Mouse (Mus musculus) erythroblast, adult 5-6 weeks (primary cell): ENCODE data around the gene Ugt1a5. TPM values are rescaled to one million over a fixed set of nuclear protein-coding genes. Genes with fewer than 3 reads are reported as not detected.

Experiments used
- ATAC-seq: replicated peaks from 2 replicates; pipeline ENCODE4 v1.8.0; 2016; ENCODE audit warnings: moderate number of reproducible peaks, mild to moderate bottlenecking, moderate TSS enrichment, inconsistent platforms; ENCODE audit not compliant: poor library complexity, low FRiP score, severe bottlenecking
- total RNA-seq, 2 experiments: library from RNA; stranded (forward) in 1 of 2; stranded (reverse) in 1 of 2; fragments of 150-400 nt in 1 of 2; fragments of 200-764, 138-1000 nt in 1 of 2; gene quantifications; 2 replicates each; pipeline versions ENCODE4 v1.2.3 to v1.2.4; 2015 to 2017; ENCODE audit warnings: low replicate concordance in 2 of 2

Ugt1a5 gene
- total RNA-seq, 2 experiments from 2014 or later, result not detected

GRCm38 (mm10) chr1:88256886-88257663, 91.3 kb downstream of the Ugt1a5 start:
- ATAC-seq, result no peak

GRCm38 (mm10) chr1:88257681-88258080, 91.9 kb downstream of the Ugt1a5 start:
- no peak for ATAC-seq

- no peak for ATAC-seq
These were observed 92.5 kb downstream of the Ugt1a5 start for GRCm38 (mm10) chr1:88258361-88258760.

GRCm38 (mm10) chr1:88258881-88259642, 93.2 kb downstream of the Ugt1a5 start:
- no peak for ATAC-seq

- ATAC-seq, result no peak
These were observed 93.8 kb downstream of the Ugt1a5 start for GRCm38 (mm10) chr1:88259643-88260024.

GRCm38 (mm10) chr1:88260114-88260513, 94.3 kb downstream of the Ugt1a5 start:
- no peak for ATAC-seq

- no peak for ATAC-seq
These were observed 95.0 kb downstream of the Ugt1a5 start for GRCm38 (mm10) chr1:88260604-88261377.

- ATAC-seq, result no peak
These were observed 95.9 kb downstream of the Ugt1a5 start for GRCm38 (mm10) chr1:88261706-88262105.

- no peak for ATAC-seq
These were observed 96.4 kb downstream of the Ugt1a5 start for GRCm38 (mm10) chr1:88262255-88262654.

GRCm38 (mm10) chr1:88262961-88263360, 97.1 kb downstream of the Ugt1a5 start:
- ATAC-seq, result no peak

- ATAC-seq, result no peak
These were observed 98.0 kb downstream of the Ugt1a5 start for GRCm38 (mm10) chr1:88263778-88264177.

GRCm38 (mm10) chr1:88264237-88264868, 98.5 kb downstream of the Ugt1a5 start:
- no peak for ATAC-seq

- no peak for ATAC-seq
These were observed 99.0 kb downstream of the Ugt1a5 start for GRCm38 (mm10) chr1:88264869-88265240.

GRCm38 (mm10) chr1:88266123-88266522, 100.3 kb downstream of the Ugt1a5 start:
- ATAC-seq, result no peak

GRCm38 (mm10) chr1:88267489-88267888, 101.7 kb downstream of the Ugt1a5 start:
- ATAC-seq, result no peak

- no peak for ATAC-seq
These were observed 102.3 kb downstream of the Ugt1a5 start for GRCm38 (mm10) chr1:88268070-88268469.
